Mouse (Mus musculus) heart, adult 2 months (tissue): ENCODE data around the gene Myb. TPM values are rescaled to one million over a fixed set of nuclear protein-coding genes. Genes with fewer than 3 reads are reported as not detected.

Experiments
- DNase-seq, 2 experiments: peaks; one replicate each; pipeline ENCODE4 v3.0.0; 2021
- H3K27ac ChIP-seq: fragments of 200-600 bp; 2 replicates; pipeline ENCODE4 v1.8.1; 2022
- H3K27me3 ChIP-seq: fragments of 200-500 bp; 2 replicates; pipeline ENCODE4 v1.6.1; 2012; ENCODE audit warnings: mild to moderate bottlenecking, low read length, inconsistent platforms, mixed read lengths; ENCODE audit not compliant: control insufficient read depth, insufficient read depth
- H3K36me3 ChIP-seq: fragments of 200-500 bp; 2 replicates; pipeline ENCODE4 v1.6.1; 2012; ENCODE audit warnings: low read length, inconsistent platforms; ENCODE audit not compliant: control insufficient read depth, insufficient read depth
- H3K4me1 ChIP-seq: fragments of 200-500 bp; 2 replicates; pipeline ENCODE4 v1.6.1; 2011; ENCODE audit warnings: low read length; ENCODE audit not compliant: control insufficient read depth, insufficient read depth
- H3K4me3 ChIP-seq: fragments of 200-600 bp; 2 replicates; pipeline ENCODE4 v1.8.1; 2022
- H3K79me2 ChIP-seq: fragments of 200-500 bp; replicated peaks from 2 replicates; pipeline ENCODE4 v1.6.1; 2012; ENCODE audit warnings: mild to moderate bottlenecking, inconsistent platforms, low read length, moderate library complexity, mixed read lengths; ENCODE audit not compliant: control insufficient read depth, insufficient read depth
- H3K9ac ChIP-seq: fragments of 200-500 bp; 2 replicates; pipeline ENCODE4 v1.6.1; 2012; ENCODE audit warnings: low read depth, mild to moderate bottlenecking, control low read depth, inconsistent platforms, low read length, mixed read lengths
- CTCF ChIP-seq: fragments of 200-600 bp; IDR thresholded peaks from 2 replicates; pipeline ENCODE4 v1.8.1; 2022; ENCODE audit warnings: antibody characterized with exemption, mild to moderate bottlenecking, moderate library complexity
- EP300 ChIP-seq: fragments of 200-500 bp; IDR thresholded peaks from 2 replicates; pipeline ENCODE4 v1.6.1; 2011; ENCODE audit warnings: low read depth, low read length, control low read depth; ENCODE audit not compliant: insufficient read depth
- POLR2A ChIP-seq: fragments of 200-500 bp; IDR thresholded peaks from 2 replicates; pipeline ENCODE4 v1.6.1; 2011; ENCODE audit warnings: mild to moderate bottlenecking, low read depth, low read length, control low read depth; ENCODE audit not compliant: insufficient read depth
- WGBS: fragments of 180-500 bp; shearing (Covaris S2); methylation state at CpG from one replicate; pipeline ENCODE4 v1.1.7; 2018; 5-methylcytosine and 5-hydroxymethylcytosine counted together
- intact Hi-C: fragments of 180-260 bp; cut with DNase I; formaldehyde crosslinking; loops from one replicate; pipeline ENCODE4 v1.15.1; 2025
- polyA plus RNA-seq: library from polyadenylated mRNA; depleted of rRNA; stranded (reverse); fragments of >200 nt; gene quantifications from 2 replicates; pipeline ENCODE4 v1.2.3, GENCODE M21; 2012
- total RNA-seq, 2 experiments: library from RNA; stranded (reverse); gene quantifications; 2 replicates each; pipeline ENCODE4 v1.2.3; 2021

Gene Myb
- total and polyA plus RNA-seq, 3 experiments: 0.31 TPM; not detected in 2

GRCm38 (mm10) chr10:21192436-21192835 lies 31.7 kb upstream of the Myb start:
- H3K79me2 ChIP-seq: no peaks in the 10 kb centered on the region
- TF ChIP-seq POLR2A (no peak), EP300 (no peak), CTCF (no peak)
- DNase-seq: peak in 1 of 2 experiments; percentile 14
- H3K9ac ChIP-seq: no peak overlapping the region
- peaks cover 1% of the 10 kb centered on the region; the same call in 1 of the 2 replicates for H3K4me1 ChIP-seq
- WGBS: 77% methylated on average over 10 of the region's 10 CpGs
- intact Hi-C loops: no loop called here
- no peak overlapping the region for H3K27ac ChIP-seq
- H3K27me3 ChIP-seq: no peaks in the 10 kb centered on the region
- no peak overlapping the region for H3K4me3 ChIP-seq
- H3K36me3 ChIP-seq: no peaks in the 10 kb centered on the region

GRCm38 (mm10) chr10:21189756-21190397 lies 29.1 kb upstream of the Myb start:
- peaks cover 1% of the 10 kb centered on the region; the same call in 1 of the 2 replicates for H3K4me1 ChIP-seq
- no peak overlapping the region for H3K27ac ChIP-seq
- H3K36me3 ChIP-seq: no peaks in the 10 kb centered on the region
- intact Hi-C loops: loop anchor here (1.0 to 2.0 kb wide), 2 partner anchors 31 to 197 kb away; no protein-coding TSS in a partner anchor
- H3K27me3 ChIP-seq: no peaks in the 10 kb centered on the region
- no peaks in the 10 kb centered on the region for H3K79me2 ChIP-seq
- H3K4me3 ChIP-seq: no peak overlapping the region
- no peak for DNase-seq
- WGBS: 55% methylated on average over 9 of the region's 9 CpGs
- no peak overlapping the region for H3K9ac ChIP-seq
- TF ChIP-seq POLR2A: no peak
- TF ChIP-seq EP300: no peak
- TF ChIP-seq CTCF: no peak

GRCm38 (mm10) chr10:21189275-21189601 lies 28.5 kb upstream of the Myb start:
- Histone ChIP-seq H3K27ac (no peak overlapping the region), H3K79me2 (no peaks in the 10 kb centered on the region), H3K9ac (no peak overlapping the region), H3K36me3 (no peaks in the 10 kb centered on the region), H3K4me1 (peaks cover 1% of the 10 kb centered on the region; the same call in 1 of the 2 replicates), H3K27me3 (no peaks in the 10 kb centered on the region), H3K4me3 (no peak overlapping the region)
- intact Hi-C loops: loop anchor here (1.0 to 2.0 kb wide), 2 partner anchors 30 to 196 kb away; no protein-coding TSS in a partner anchor
- WGBS: 23% methylated on average over 8 of the region's 8 CpGs
- no peak for DNase-seq
- TF ChIP-seq EP300 (no peak), POLR2A (no peak)

GRCm38 (mm10) chr10:21188564-21189274 lies 27.9 kb upstream of the Myb start:
- no peaks in the 10 kb centered on the region for H3K36me3 ChIP-seq
- peak overlapping the region; percentile 41 for H3K4me3 ChIP-seq
- DNase-seq: peak in 1 of 2 experiments; percentile 21
- 13% methylated on average over 11 of the region's 11 CpGs for WGBS
- intact Hi-C loops: loop anchor here (1.0 to 2.0 kb wide), 2 partner anchors 30 to 195 kb away; no protein-coding TSS in a partner anchor
- peak; percentile 80 for TF ChIP-seq CTCF
- no peak for TF ChIP-seq POLR2A
- TF ChIP-seq EP300: no peak
- H3K27me3 ChIP-seq: no peaks in the 10 kb centered on the region
- H3K27ac ChIP-seq: no peak overlapping the region
- no peak overlapping the region for H3K9ac ChIP-seq
- peaks cover 1% of the 10 kb centered on the region; the same call in 1 of the 2 replicates for H3K4me1 ChIP-seq
- H3K79me2 ChIP-seq: no peaks in the 10 kb centered on the region

- Histone ChIP-seq H3K4me1 (peaks cover 1% of the 10 kb centered on the region; the same call in 1 of the 2 replicates), H3K27me3 (no peaks in the 10 kb centered on the region), H3K27ac (no peak overlapping the region), H3K79me2 (no peaks in the 10 kb centered on the region), H3K36me3 (no peaks in the 10 kb centered on the region), H3K9ac (no peak overlapping the region), H3K4me3 (no peak overlapping the region)
- TF ChIP-seq EP300: no peak
- no peak for TF ChIP-seq CTCF
- no peak for TF ChIP-seq POLR2A
- intact Hi-C loops: loop anchor here (2.0 kb wide), 1 partner anchor 29 kb away; no protein-coding TSS in a partner anchor
- no peak for DNase-seq
Measured at GRCm38 (mm10) chr10:21187847-21188246, 27.1 kb upstream of the Myb start.

GRCm38 (mm10) chr10:21186733-21187132 lies 25.9 kb upstream of the Myb start:
- TF ChIP-seq POLR2A (no peak), CTCF (no peak), EP300 (no peak)
- Histone ChIP-seq H3K4me1 (peaks cover 1% of the 10 kb centered on the region; the same call in 1 of the 2 replicates), H3K27me3 (no peaks in the 10 kb centered on the region), H3K79me2 (no peaks in the 10 kb centered on the region), H3K36me3 (no peaks in the 10 kb centered on the region), H3K9ac (no peak overlapping the region), H3K4me3 (no peak overlapping the region), H3K27ac (no peak overlapping the region)
- DNase-seq: no peak
- 50% methylated on average over 5 of the region's 5 CpGs for WGBS
- intact Hi-C loops: no loop called here
